Mouse (Mus musculus) midbrain, embryonic 10.5 days (tissue): ENCODE data around the gene Mmp15. TPM values are rescaled to one million over a fixed set of nuclear protein-coding genes. Genes with fewer than 3 reads are reported as not detected.
A peak's percentile ranks its signal among the peaks of the same experiment; 100 is the strongest.

Source experiments
- DNase-seq: peaks from one replicate; pipeline ENCODE4 v3.0.0-alpha.2; 2017; ENCODE audit warnings: low spot score
- H3K27ac ChIP-seq: fragments of 300-500 bp; sonication (generic); replicated peaks from 2 replicates; pipeline ENCODE4 v1.5.1; 2016; ENCODE audit warnings: mild to moderate bottlenecking
- H3K27me3 ChIP-seq: fragments of 300-500 bp; sonication (generic); 2 replicates; pipeline ENCODE4 v1.6.1; 2016; ENCODE audit warnings: low read depth, mild to moderate bottlenecking; ENCODE audit not compliant: poor library complexity, severe bottlenecking
- H3K36me3 ChIP-seq: fragments of 300-500 bp; sonication (generic); 2 replicates; pipeline ENCODE4 v1.6.1; 2016; ENCODE audit warnings: mild to moderate bottlenecking, moderate library complexity
- H3K4me1 ChIP-seq: fragments of 300-500 bp; sonication (generic); 2 replicates; pipeline ENCODE4 v1.6.1; 2016
- H3K4me3 ChIP-seq: fragments of 300-500 bp; sonication (generic); 2 replicates; pipeline ENCODE4 v1.5.1; 2016; ENCODE audit warnings: mild to moderate bottlenecking, moderate library complexity
- H3K9me3 ChIP-seq: fragments of 300-500 bp; sonication (generic); replicated peaks from 2 replicates; pipeline ENCODE4 v1.6.1; 2016; ENCODE audit warnings: mild to moderate bottlenecking
- WGBS: fragments of 180-500 bp; shearing (Covaris S2); methylation state at CpG from one replicate; pipeline ENCODE4 v1.1.7; 2016; 5-methylcytosine and 5-hydroxymethylcytosine counted together
- polyA plus RNA-seq: library from polyadenylated mRNA; unstranded; fragments of >200 nt; fragmentation: Nextera tagmentation; extraction: Ambion mirVana; gene quantifications from 2 replicates; pipeline ENCODE4 v1.2.1, GENCODE M21; 2016

Mmp15 gene
- polyA plus RNA-seq, 1 experiment from 2014 or later = 12.8 TPM

DNA sequence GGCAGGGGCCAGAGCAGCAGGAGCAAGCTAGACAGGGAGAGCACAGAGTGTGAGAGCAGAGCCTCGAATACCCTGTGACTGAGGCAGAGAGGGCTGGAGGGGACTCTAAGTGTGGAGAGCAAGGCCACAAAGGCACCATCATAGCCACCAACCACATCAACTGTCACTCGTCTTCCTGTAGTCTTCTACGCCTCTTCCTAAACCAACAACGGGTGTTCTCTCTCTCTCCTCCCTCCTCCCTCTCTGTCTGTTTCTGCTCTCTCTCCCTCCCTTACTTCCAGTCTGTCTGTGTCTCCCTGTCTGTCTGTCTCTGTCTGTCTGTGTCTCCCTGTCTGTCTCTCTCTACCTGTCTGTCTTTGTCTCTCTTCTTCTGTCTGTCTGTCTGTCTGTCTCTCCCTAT is 38.2 kb downstream of the Mmp15 start:
- H3K36me3 ChIP-seq = no peaks in the 10 kb centered on the region
- WGBS = 82% methylated on average over 4 of the region's 4 CpGs
- no peaks in the 10 kb centered on the region for H3K27me3 ChIP-seq
- 0 out of 2 replicates have a peak overlapping the region, but pooled peaks have one; percentile 2 for H3K27ac ChIP-seq
- DNase-seq = no peak
- no peak overlapping the region for H3K4me3 ChIP-seq
- peaks cover 6% of the 10 kb centered on the region for H3K4me1 ChIP-seq
- H3K9me3 ChIP-seq = no peaks in the 10 kb centered on the region

GRCm38 (mm10) chr8:95391101-95391500 is 39.0 kb downstream of the Mmp15 start:
- 89% methylated on average over 7 of the region's 7 CpGs for WGBS
- H3K4me1 ChIP-seq = peaks cover 11% of the 10 kb centered on the region
- H3K9me3 ChIP-seq = no peaks in the 10 kb centered on the region
- no peak overlapping the region for H3K4me3 ChIP-seq
- H3K27me3 ChIP-seq = no peaks in the 10 kb centered on the region
- no peak overlapping the region for H3K27ac ChIP-seq
- H3K36me3 ChIP-seq = no peaks in the 10 kb centered on the region
- no peak for DNase-seq

DNA sequence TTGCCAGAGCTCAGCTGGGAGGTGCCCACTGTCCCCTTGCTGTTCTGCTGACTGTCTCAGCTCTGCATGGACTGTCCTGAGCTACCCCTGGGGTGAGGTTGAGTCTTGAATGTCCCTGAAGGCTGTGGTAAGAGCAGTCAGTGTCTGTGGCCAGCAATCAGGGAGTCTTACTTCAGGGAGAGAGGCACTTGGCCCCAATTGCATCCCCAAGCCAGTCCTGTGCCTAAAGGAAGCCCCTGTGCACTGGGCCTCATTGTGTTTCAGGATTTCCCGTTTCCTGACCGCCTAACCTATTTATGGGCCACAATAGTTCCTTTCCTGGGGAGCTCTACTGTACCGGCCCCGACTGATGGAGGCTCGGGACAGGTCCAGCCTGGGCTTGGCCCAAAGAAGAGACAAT is 40.5 kb downstream of the Mmp15 start:
- Histone ChIP-seq H3K27me3 (no peaks in the 10 kb centered on the region), H3K36me3 (no peaks in the 10 kb centered on the region), H3K27ac (peak overlapping the region; percentile 57), H3K4me1 (peaks cover 24% of the 10 kb centered on the region), H3K4me3 (no peak overlapping the region), H3K9me3 (no peaks in the 10 kb centered on the region)
- WGBS = 81% methylated on average over 5 of the region's 5 CpGs
- no peak for DNase-seq

DNA sequence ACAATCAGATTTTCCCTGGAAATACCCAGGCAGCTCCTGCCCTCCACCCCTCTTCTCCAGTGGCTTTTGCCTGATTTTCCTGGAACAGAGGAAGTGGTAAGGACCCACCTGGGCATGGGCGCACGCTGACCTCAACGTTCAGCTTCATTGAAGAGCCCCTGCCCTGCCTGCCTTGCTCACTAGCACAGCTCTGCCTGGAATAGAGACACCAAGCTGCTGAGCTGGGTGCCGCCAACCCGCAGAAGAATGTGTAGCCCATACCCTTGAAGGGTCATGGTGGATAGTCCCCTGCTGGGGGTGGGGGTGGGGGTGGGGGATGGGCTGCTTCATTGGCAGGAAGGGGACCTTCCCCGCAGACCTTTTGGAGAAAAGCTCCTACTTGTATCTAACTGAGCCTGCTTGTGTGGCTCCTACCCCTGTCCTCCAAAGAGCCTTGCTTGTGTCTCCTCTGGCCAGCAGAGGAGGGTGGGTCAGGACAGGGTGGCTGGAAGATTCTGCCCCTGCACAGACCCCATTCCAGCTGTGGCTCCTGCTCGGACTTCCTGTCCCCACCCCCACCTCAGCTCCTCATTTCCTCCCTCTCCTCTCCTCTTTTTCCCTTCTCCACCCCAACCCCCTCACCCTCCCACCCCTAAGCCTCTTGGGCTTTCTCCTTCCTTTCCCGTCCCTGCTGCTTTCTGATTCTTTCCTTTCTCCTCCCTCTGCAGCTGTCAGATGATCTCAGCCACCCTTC is 43.3 kb downstream of the Mmp15 start:
- 52% methylated on average over 8 of the region's 8 CpGs for WGBS
- no peaks in the 10 kb centered on the region for H3K9me3 ChIP-seq
- peak overlapping the region; percentile 59; the same call in 1 of the 2 replicates for H3K27ac ChIP-seq
- H3K36me3 ChIP-seq = no peaks in the 10 kb centered on the region
- no peaks in the 10 kb centered on the region for H3K27me3 ChIP-seq
- DNase-seq = no peak
- peaks cover 33% of the 10 kb centered on the region for H3K4me1 ChIP-seq
- no peak overlapping the region for H3K4me3 ChIP-seq

DNA sequence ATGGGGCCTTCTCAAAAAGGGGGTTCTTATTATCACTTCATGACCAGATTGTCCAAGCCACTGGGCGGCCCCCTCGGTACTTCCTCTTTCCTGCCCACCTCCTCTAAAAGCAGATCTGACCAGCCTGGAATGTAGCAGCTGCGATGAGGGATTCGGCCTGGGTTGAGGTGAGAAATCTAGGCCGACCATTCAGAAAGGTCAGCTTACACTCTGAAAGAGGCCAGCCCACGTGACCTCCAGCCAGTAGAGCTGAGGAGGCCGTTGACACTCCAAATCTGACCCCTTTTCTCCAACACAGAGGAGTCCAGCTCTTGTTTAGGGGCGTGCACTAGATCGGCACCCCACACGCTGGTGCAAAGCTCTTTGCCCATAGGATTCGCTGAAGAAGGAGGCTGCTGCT is 44.7 kb downstream of the Mmp15 start:
- no peak overlapping the region for H3K4me3 ChIP-seq
- peaks cover 33% of the 10 kb centered on the region for H3K4me1 ChIP-seq
- DNase-seq = no peak
- peak overlapping the region; percentile 59 for H3K27ac ChIP-seq
- no peaks in the 10 kb centered on the region for H3K36me3 ChIP-seq
- H3K9me3 ChIP-seq = no peaks in the 10 kb centered on the region
- 82% methylated on average over 11 of the region's 11 CpGs for WGBS
- no peaks in the 10 kb centered on the region for H3K27me3 ChIP-seq

DNA sequence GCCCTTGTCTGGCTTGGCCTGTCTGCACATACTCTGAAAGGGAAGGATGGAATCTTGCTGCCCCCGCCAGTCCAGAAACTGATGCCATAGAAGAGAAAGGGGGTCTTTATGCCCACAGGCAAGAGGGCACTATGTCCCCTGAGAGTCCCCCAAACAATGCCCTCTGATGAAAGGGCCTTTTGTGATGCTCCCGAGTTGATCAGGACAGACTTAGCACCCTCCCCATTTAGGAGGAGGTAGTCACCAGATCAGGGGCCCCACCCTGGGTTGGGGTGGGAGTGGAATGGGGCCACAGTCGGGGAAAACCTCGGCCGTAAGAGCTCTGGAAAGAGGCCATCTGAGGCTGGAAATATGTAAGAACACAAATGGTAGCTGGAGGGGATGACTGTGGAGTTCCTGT is 45.1 kb downstream of the Mmp15 start:
- Histone ChIP-seq H3K4me3 (no peak overlapping the region), H3K27me3 (no peaks in the 10 kb centered on the region), H3K36me3 (no peaks in the 10 kb centered on the region), H3K27ac (peak overlapping the region; percentile 59), H3K4me1 (peaks cover 33% of the 10 kb centered on the region), H3K9me3 (no peaks in the 10 kb centered on the region)
- WGBS = 69% methylated on average over 5 of the region's 5 CpGs
- no peak for DNase-seq

DNA sequence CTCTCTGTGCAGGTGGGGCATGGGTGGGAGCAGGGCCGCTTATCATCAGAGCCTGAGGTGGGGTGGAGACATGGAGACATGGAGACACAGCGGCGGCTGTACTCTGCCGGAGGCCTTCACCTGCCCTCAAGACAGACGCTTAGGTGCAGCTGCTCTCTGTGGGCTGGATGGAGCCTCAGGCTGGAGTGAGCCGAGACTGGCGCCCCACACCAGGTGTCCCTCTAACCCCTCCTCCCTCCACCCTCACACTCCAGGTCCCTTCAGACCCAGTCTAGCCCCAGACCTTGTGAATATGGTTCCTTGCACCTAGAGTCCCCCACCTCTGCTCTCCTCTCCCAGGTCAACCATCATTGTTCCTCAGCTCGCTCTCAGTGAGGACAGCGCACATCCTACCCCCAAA is 47.1 kb downstream of the Mmp15 start:
- Histone ChIP-seq H3K4me1 (peaks cover 33% of the 10 kb centered on the region), H3K27ac (peak overlapping the region; percentile 46; the same call in 1 of the 2 replicates), H3K4me3 (no peak overlapping the region), H3K36me3 (no peaks in the 10 kb centered on the region), H3K27me3 (no peaks in the 10 kb centered on the region), H3K9me3 (no peaks in the 10 kb centered on the region)
- no peak for DNase-seq
- 87% methylated on average over 9 of the region's 9 CpGs for WGBS

DNA sequence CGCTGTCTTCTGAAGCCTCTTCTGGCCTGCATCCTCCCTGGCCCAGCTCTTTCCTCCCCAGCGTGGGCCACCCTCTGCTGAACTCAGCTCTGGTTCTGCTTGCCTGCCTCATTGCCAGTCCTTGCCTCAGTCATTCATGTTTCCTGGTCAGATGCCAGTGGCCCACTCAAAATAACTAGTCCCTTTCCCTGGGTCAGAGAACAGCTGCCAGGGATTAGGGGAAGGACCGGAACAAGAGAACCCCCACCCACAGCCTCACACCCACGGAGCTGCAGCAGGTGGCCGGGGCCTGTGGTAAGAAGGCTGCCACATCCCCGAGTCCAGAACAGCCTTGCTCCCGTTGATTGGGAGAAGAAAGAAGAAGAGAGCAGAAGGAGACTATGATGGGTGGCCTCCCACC is 49.0 kb downstream of the Mmp15 start:
- Histone ChIP-seq H3K4me3 (no peak overlapping the region), H3K36me3 (no peaks in the 10 kb centered on the region), H3K9me3 (no peaks in the 10 kb centered on the region), H3K27ac (no peak overlapping the region), H3K27me3 (no peaks in the 10 kb centered on the region), H3K4me1 (peaks cover 22% of the 10 kb centered on the region)
- 83% methylated on average over 7 of the region's 7 CpGs for WGBS
- DNase-seq = no peak

GRCm38 (mm10) chr8:95409518-95409917 is 57.5 kb downstream of the Mmp15 start:
- Histone ChIP-seq H3K9me3 (no peaks in the 10 kb centered on the region), H3K27me3 (no peaks in the 10 kb centered on the region), H3K27ac (no peak overlapping the region), H3K36me3 (no peaks in the 10 kb centered on the region), H3K4me1 (peaks cover 5% of the 10 kb centered on the region; the same call in 1 of the 2 replicates), H3K4me3 (no peak overlapping the region)
- WGBS = 87% methylated on average over 5 of the region's 5 CpGs
- DNase-seq = no peak

DNA sequence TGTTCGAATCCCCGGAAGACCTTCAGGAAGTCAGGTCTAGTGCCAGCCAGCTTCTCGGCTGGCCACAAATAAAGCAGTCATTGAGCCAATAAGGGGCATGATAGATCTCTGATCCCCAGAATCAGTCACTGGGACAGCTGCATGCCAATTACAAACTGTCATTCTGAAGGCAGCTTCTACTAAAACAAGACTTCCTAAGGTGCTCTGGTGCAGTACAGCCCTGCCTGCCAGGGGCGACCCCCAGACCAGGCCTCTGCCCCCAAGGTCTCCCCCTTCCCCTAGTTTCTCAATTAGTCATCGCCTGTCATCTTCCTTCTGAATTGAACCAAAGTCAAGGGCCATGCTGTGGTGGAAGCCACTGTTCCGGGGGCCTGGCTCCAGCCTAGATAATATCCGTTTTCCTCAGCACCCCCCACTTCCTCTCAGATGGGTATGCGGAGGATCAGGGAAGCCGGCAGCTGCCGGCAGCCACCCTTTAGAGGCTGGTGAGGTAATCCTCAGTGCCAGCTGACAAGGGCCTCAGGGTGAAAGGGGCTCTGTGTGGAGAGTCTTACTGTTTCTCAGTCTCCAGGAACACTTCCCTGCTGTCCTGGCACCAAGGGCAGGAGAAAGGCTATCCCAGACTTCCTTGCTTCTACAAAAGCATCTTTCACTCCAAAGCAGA is 59.4 kb downstream of the Mmp15 start:
- Histone ChIP-seq H3K36me3 (no peaks in the 10 kb centered on the region), H3K4me1 (peaks cover 5% of the 10 kb centered on the region; the same call in 1 of the 2 replicates), H3K27me3 (no peaks in the 10 kb centered on the region), H3K27ac (no peak overlapping the region; the same call in 1 of the 2 replicates), H3K4me3 (no peak overlapping the region), H3K9me3 (no peaks in the 10 kb centered on the region)
- DNase-seq = no peak
- WGBS = 59% methylated on average over 10 of the region's 10 CpGs

DNA sequence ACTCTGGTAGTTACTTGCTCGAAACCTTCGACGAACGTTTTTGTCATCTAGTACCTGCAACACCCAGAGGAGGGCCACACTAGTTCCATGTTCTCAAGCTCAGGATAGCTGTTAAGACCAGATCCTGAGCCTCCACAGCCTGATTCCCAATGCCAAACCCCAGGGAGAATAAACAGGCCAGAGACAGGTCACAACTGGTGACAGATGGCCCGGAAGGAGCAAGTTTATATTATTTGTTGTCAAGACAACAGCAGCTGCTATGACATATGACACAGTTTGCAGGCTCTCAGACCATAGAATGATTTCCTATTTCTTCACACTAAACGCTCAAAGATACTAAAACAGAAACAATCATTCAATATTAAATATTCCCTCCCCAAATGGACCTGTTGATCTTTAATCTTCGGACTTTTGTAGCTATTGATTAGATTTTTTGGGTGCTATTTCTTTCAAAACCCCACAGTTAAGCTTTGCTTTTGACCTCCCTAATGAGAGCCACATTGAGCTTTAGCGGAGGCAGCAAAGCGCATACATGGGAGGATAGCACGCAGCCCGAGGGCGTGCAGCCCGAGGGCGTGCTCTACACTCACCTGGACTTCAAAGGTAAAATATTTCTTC is 70.2 kb downstream of the Mmp15 start:
- 94% methylated on average over 14 of the region's 14 CpGs for WGBS
- Histone ChIP-seq H3K27me3 (no peaks in the 10 kb centered on the region), H3K9me3 (no peaks in the 10 kb centered on the region), H3K4me1 (peaks cover 8% of the 10 kb centered on the region), H3K36me3 (peaks cover 63% of the 10 kb centered on the region), H3K4me3 (no peak overlapping the region), H3K27ac (no peak overlapping the region)
- no peak for DNase-seq
